Mouse (Mus musculus) limb, embryonic 10.5 days (tissue): ENCODE results near the gene Abca17. TPM values are rescaled to one million over a fixed set of nuclear protein-coding genes. Genes with fewer than 3 reads are reported as not detected.

Experiments
- DNase-seq: peaks from one replicate; pipeline ENCODE4 v3.0.0-alpha.2; 2017; ENCODE audit warnings: low spot score
- H3K27ac ChIP-seq: fragments of 300-500 bp; sonication (generic); 2 replicates; pipeline ENCODE4 v1.5.1; 2016; ENCODE audit warnings: mild to moderate bottlenecking
- H3K27me3 ChIP-seq: fragments of 300-500 bp; sonication (generic); 2 replicates; pipeline ENCODE4 v1.6.1; 2016; ENCODE audit warnings: low read depth, mild to moderate bottlenecking; ENCODE audit not compliant: poor library complexity, severe bottlenecking
- H3K36me3 ChIP-seq: fragments of 300-500 bp; sonication (generic); 2 replicates; pipeline ENCODE4 v1.6.1; 2016; ENCODE audit warnings: mild to moderate bottlenecking, moderate library complexity
- H3K4me1 ChIP-seq: fragments of 300-500 bp; sonication (generic); 2 replicates; pipeline ENCODE4 v1.6.1; 2016
- H3K4me3 ChIP-seq: fragments of 300-500 bp; sonication (generic); 2 replicates; pipeline ENCODE4 v1.5.1; 2016; ENCODE audit warnings: mild to moderate bottlenecking, moderate library complexity
- H3K9me3 ChIP-seq: fragments of 300-500 bp; sonication (generic); replicated peaks from 2 replicates; pipeline ENCODE4 v1.6.1; 2016; ENCODE audit warnings: mild to moderate bottlenecking
- WGBS: fragments of 180-500 bp; shearing (Covaris S2); methylation state at CpG from one replicate; pipeline ENCODE4 v1.1.7; 2016; 5-methylcytosine and 5-hydroxymethylcytosine counted together
- polyA plus RNA-seq: library from polyadenylated mRNA; unstranded; fragments of >200 nt; fragmentation: Nextera tagmentation; extraction: Ambion mirVana; gene quantifications from 2 replicates; pipeline ENCODE4 v1.2.1, GENCODE M21; 2016

Abca17 gene
- polyA plus RNA-seq, 1 experiment from 2014 or later, result not detected

DNA sequence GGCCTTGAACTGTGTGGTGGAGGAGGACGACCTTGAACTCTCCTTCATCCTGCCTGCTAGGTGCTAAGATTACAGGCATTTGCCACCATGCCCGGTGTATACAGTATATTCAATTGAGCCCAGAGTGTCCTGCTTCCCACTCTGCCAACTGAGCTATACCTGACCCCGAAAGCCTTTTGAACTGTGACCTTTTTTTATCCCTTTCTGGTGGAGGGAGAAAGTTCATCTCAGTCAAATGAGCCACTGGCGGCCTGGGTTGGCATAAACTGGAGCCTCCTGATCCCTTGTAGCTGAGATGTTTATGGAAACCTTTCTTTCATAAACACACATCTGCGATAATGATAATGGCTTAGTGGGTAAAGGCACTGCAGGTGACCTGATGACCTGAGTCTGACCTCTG is 10.4 kb upstream of the Abca17 start:
- Histone ChIP-seq H3K27ac (no peak overlapping the region), H3K9me3 (no peaks in the 10 kb centered on the region), H3K27me3 (no peaks in the 10 kb centered on the region), H3K4me3 (no peak overlapping the region), H3K4me1 (no peaks in the 10 kb centered on the region), H3K36me3 (no peaks in the 10 kb centered on the region)
- DNase-seq, result no peak
- 88% methylated on average over 5 of the region's 5 CpGs for WGBS

DNA sequence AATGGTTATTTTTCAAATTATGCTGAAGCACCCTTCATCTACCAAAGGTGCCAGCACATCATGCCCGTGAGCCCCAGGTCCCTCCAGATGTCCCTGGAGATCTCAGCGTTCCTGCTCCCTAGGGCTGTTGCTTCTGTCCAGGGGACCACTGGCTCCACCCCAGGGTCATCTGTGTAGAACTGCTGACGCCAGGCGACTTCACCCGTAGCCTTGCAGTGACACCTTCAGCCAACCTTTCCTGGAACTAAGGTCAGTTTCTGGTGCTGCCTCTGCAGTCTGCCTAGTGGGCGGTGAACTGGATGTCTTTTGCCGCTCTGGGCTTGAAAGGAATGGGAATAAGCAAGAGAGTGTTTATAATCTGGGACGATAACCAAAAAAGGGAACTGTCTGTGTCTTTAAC is 10.0 kb upstream of the Abca17 start:
- Histone ChIP-seq H3K9me3 (no peaks in the 10 kb centered on the region), H3K4me3 (no peak overlapping the region), H3K36me3 (no peaks in the 10 kb centered on the region), H3K27ac (no peak overlapping the region), H3K27me3 (no peaks in the 10 kb centered on the region), H3K4me1 (no peaks in the 10 kb centered on the region)
- no peak for DNase-seq
- 81% methylated on average over 8 of the region's 8 CpGs for WGBS

GRCm38 (mm10) chr17:24359903-24360302 is 9.0 kb upstream of the Abca17 start:
- Histone ChIP-seq H3K4me3 (no peak overlapping the region), H3K27ac (no peak overlapping the region), H3K27me3 (no peaks in the 10 kb centered on the region), H3K9me3 (no peaks in the 10 kb centered on the region), H3K4me1 (no peaks in the 10 kb centered on the region), H3K36me3 (no peaks in the 10 kb centered on the region)
- DNase-seq, result no peak
- 74% methylated on average over 2 of the region's 2 CpGs for WGBS

DNA sequence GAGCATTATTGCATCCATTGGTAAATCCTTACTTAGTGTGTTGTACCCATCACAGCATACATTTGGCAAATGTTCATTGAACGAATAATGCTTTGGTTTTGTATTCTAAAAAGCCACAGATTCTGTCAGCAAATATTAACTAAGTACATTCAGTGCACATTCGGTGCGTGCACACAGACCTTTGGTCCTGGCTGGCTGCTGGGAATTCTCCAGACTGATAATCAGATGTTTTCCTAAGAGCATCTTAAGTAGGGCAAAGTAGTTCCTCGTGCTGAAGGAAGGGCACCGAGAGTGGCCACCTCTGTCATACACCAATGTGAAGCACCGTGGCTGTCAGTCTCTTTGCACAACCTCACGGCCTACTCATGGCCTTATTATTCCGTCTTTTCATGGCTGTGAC is 8.1 kb upstream of the Abca17 start:
- no peaks in the 10 kb centered on the region for H3K9me3 ChIP-seq
- H3K4me1 ChIP-seq, result no peaks in the 10 kb centered on the region
- H3K27ac ChIP-seq, result no peak overlapping the region
- peaks cover 5% of the 10 kb centered on the region for H3K27me3 ChIP-seq
- DNase-seq, result no peak
- no peak overlapping the region for H3K4me3 ChIP-seq
- WGBS, result 92% methylated on average over 8 of the region's 8 CpGs
- no peaks in the 10 kb centered on the region for H3K36me3 ChIP-seq

GRCm38 (mm10) chr17:24355284-24355683 is 4.4 kb upstream of the Abca17 start:
- no peak for DNase-seq
- H3K27me3 ChIP-seq, result peaks cover 42% of the 10 kb centered on the region
- H3K36me3 ChIP-seq, result no peaks in the 10 kb centered on the region
- no peak overlapping the region for H3K27ac ChIP-seq
- WGBS, result 89% methylated on average over 8 of the region's 8 CpGs
- H3K4me3 ChIP-seq, result no peak overlapping the region
- H3K9me3 ChIP-seq, result no peaks in the 10 kb centered on the region
- H3K4me1 ChIP-seq, result peaks cover 25% of the 10 kb centered on the region

DNA sequence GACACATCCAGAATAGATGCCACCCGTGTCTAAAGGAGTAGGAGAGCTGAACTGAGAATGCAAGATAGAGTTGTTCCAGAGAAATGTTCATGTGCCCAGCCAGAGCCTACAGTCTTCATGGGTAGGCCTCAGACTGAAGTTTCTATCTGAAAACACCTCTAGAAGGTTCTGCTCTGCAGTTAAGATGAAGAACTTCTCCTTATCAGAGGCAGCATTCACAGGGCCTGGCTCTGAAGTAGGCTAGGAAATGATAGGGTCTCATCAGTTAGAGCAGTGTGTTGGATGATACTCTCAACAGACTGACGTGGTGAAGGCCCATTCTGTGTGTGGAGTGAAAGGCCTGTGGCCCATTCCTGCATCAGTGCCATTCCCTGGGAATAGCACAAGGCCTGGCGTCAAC is 3.1 kb upstream of the Abca17 start:
- no peak for DNase-seq
- 88% methylated on average over 3 of the region's 3 CpGs for WGBS
- H3K4me3 ChIP-seq, result no peak overlapping the region

GRCm38 (mm10) chr17:24352370-24353194 is 1.7 kb upstream of the Abca17 start:
- DNase-seq, result peak; percentile 41
- Histone ChIP-seq H3K27ac (peak overlapping the region; percentile 78), H3K4me3 (peak overlapping the region; percentile 72), H3K36me3 (no peaks in the 10 kb centered on the region), H3K4me1 (peaks cover 25% of the 10 kb centered on the region), H3K27me3 (peaks cover 59% of the 10 kb centered on the region), H3K9me3 (no peaks in the 10 kb centered on the region)
- WGBS, result 4% methylated on average over 36 of the region's 36 CpGs

More for the DNA sequence above, 3.1 kb upstream of the Abca17 start:
- Histone ChIP-seq H3K4me1 (peaks cover 25% of the 10 kb centered on the region), H3K9me3 (no peaks in the 10 kb centered on the region), H3K27me3 (peaks cover 52% of the 10 kb centered on the region), H3K27ac (no peak overlapping the region), H3K36me3 (no peaks in the 10 kb centered on the region)

- Histone ChIP-seq H3K4me1 (peaks cover 25% of the 10 kb centered on the region), H3K27me3 (peaks cover 59% of the 10 kb centered on the region), H3K27ac (peak within 1 kb of the TSS; percentile 78), H3K9me3 (no peaks in the 10 kb centered on the region), H3K36me3 (no peaks in the 10 kb centered on the region), H3K4me3 (peak within 1 kb of the TSS; percentile 72)
- under 1% methylated on average over 44 of the region's 55 CpGs for WGBS
- DNase-seq, result peak; percentile 96
Observed at GRCm38 (mm10) chr17:24351760-24352357, 991 bp upstream of the Abca17 start, which contains the start of gene Abca3. TSS of gene Abca3 (plus strand) at chr17:24351950.

DNA sequence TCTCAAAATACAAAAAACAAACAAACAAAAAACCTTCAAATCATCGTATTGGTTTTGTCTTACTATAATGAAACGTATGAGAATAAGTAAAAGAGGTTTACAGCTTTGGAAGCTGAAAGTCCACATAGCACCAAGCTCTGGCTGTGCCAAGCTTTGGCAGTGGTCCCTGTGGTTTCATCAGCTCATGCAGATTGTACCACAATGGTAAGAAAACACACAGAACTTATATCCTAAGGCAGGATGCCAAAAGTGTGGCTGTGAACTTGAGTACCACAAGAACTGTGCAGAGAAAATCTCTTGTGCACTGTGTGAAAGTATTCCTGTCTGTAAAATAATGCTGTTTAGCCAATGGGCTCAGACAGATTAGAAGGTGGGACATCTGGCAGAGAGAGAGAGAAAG is 1.7 kb downstream of the Abca17 start:
- Histone ChIP-seq H3K9me3 (no peaks in the 10 kb centered on the region), H3K4me1 (peaks cover 25% of the 10 kb centered on the region), H3K36me3 (no peaks in the 10 kb centered on the region), H3K27me3 (peaks cover 56% of the 10 kb centered on the region), H3K27ac (no peak overlapping the region), H3K4me3 (no peak overlapping the region)
- WGBS, result 83% methylated on average over 2 of the region's 2 CpGs
- no peak for DNase-seq

GRCm38 (mm10) chr17:24346831-24347230 is 4.0 kb downstream of the Abca17 start:
- H3K27me3 ChIP-seq, result peaks cover 32% of the 10 kb centered on the region
- WGBS, result 57% methylated on average over 7 of the region's 7 CpGs
- no peak for DNase-seq
- H3K4me3 ChIP-seq, result no peak overlapping the region
- no peaks in the 10 kb centered on the region for H3K9me3 ChIP-seq
- H3K4me1 ChIP-seq, result peaks cover 11% of the 10 kb centered on the region
- H3K27ac ChIP-seq, result no peak overlapping the region
- no peaks in the 10 kb centered on the region for H3K36me3 ChIP-seq

- Histone ChIP-seq H3K27me3 (peaks cover 11% of the 10 kb centered on the region), H3K9me3 (no peaks in the 10 kb centered on the region), H3K36me3 (no peaks in the 10 kb centered on the region), H3K4me1 (no peaks in the 10 kb centered on the region), H3K4me3 (no peak overlapping the region), H3K27ac (no peak overlapping the region)
- 86% methylated on average over 8 of the region's 8 CpGs for WGBS
- no peak for DNase-seq
Observed at GRCm38 (mm10) chr17:24344672-24345071, 6.2 kb downstream of the Abca17 start.

- H3K4me1 ChIP-seq, result no peaks in the 10 kb centered on the region
- no peak overlapping the region for H3K4me3 ChIP-seq
- DNase-seq, result no peak
- WGBS, result 89% methylated on average over 7 of the region's 7 CpGs
- no peaks in the 10 kb centered on the region for H3K36me3 ChIP-seq
- no peaks in the 10 kb centered on the region for H3K27me3 ChIP-seq
- no peaks in the 10 kb centered on the region for H3K9me3 ChIP-seq
- no peak overlapping the region for H3K27ac ChIP-seq
Observed at GRCm38 (mm10) chr17:24327656-24328055, 23.2 kb downstream of the Abca17 start.

DNA sequence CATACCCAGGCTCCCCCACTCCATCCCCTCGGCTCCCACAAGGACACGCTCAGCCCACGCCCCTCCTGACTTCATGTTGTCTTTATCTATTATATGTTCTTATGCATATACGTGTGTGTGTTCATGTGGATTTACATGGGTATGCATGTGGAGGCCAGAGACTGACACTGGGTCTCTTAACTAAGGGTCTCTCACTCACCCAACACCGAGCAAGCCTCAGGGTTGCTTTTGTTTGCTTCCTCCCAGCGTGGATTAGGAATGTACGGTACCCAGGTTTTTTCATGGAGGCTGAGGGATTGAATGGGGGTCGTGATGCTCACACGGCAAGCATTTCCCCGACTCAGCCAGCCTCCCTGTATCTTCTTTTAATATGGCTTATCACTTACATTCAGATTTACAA is 25.8 kb downstream of the Abca17 start:
- no peak overlapping the region for H3K27ac ChIP-seq
- no peaks in the 10 kb centered on the region for H3K27me3 ChIP-seq
- DNase-seq, result no peak
- H3K4me3 ChIP-seq, result no peak overlapping the region
- no peaks in the 10 kb centered on the region for H3K4me1 ChIP-seq
- H3K9me3 ChIP-seq, result no peaks in the 10 kb centered on the region; the same call in 1 of the 2 replicates
- no peaks in the 10 kb centered on the region for H3K36me3 ChIP-seq
- whole genome bisulfite sequencing, result 88% methylated on average over 10 of the region's 10 CpGs
